Mouse (Mus musculus): ENCODE data around the gene Eml2. TPM values are rescaled to one million over a fixed set of nuclear protein-coding genes. Genes with fewer than 3 reads are reported as not detected.

The Eml2 gene
- total and polyA plus RNA-seq, 3 experiments: 34.7 to 69.4 (median 58.2) TPM

DNA sequence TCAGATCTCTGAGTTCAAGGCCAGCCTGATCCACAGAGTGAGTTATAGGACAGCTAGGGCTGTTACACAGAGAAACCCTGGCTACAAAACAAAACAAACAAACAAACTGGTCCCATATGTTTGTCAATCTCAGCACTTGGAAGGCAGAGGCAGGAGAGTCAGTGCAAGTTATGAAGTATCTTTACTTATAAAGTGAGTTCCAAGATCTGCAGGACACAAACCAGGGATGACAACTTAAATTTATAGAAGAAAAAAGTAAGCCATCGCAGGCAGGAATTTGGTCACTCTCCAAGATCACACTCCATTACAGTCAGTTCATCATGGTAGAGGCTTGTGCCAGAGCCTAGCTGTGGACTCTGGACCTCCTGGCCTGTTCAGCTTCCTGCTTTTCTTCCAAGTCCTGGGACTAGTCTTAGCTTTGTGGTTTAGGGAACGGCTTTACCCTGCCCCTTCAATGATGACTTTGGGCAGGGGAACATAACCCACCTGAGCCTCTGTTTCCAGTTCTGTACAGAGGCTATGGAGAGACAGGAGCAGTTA lies 53.9 kb downstream of the Eml2 start:
- DNase-seq: no peak

GRCm38 (mm10) chr7:19230899-19231298 lies 54.7 kb downstream of the Eml2 start:
- no peak for DNase-seq

DNA sequence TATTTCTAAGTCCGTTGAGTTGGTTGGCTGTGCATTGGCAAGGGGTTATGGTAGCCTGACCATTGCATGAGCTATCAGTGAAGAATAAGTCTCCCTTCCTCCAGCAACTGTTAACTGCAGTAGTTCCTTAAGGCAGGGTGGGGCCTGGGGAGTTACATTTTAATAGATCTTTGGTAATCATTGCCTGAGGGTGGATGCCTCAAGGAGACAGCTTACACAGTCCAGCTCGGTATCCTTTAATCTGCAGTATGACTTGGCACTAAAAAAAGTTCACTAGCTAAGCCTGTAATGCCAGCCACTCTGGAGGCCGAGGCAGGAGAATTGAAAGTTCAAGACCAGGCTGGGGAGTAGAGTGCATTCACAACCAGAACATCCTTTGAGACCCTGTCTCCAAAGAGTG lies 55.6 kb downstream of the Eml2 start:
- no peak for DNase-seq

DNA sequence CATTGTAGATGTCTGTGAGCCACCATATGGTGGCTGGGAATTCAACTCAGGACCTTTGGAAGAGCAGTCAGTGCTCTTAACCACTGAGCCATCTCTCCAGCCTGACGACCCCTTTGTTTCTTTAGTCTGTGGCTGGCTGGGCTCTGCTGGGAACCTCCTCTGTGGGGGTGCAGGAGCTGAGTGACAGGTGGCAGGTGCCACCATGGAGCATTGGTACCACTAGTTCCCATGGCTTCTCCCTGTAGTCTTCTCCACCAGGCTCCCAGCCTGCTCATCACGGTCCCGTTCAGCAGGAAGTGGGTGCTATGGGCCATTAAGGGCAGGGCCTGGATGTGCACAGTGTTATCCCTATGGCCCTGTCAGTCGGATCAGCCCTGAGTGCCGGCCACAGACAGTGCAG lies 58.4 kb downstream of the Eml2 start:
- DNase-seq: no peak

DNA sequence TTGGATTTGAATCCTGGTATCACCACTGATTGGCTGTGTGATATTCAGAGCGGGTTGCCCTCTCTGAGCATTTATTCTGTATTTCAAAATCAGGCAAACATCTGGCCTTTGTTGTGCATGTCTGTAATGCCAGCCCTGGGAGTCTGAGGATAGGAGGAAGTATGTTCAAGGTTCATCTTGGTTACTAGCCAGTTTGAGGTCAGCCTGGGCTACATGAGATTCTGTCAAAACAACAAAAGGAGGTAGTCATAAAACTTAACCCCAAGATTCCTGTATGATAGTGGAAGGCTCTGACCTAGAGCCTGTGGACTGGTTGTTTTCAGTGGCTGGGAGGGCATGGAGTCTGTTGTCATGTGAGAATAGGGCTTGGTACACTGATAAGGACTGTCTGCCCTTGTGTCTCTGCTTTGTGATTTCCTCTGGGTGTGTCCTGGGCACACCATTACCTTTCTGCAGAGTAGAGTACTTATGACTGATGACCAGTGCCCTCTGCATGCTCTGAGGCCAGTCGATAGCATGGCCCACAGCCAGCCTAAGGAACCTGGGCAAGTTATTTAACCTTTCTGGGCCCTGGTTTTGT lies 59.0 kb downstream of the Eml2 start:
- no peak for DNase-seq

DNA sequence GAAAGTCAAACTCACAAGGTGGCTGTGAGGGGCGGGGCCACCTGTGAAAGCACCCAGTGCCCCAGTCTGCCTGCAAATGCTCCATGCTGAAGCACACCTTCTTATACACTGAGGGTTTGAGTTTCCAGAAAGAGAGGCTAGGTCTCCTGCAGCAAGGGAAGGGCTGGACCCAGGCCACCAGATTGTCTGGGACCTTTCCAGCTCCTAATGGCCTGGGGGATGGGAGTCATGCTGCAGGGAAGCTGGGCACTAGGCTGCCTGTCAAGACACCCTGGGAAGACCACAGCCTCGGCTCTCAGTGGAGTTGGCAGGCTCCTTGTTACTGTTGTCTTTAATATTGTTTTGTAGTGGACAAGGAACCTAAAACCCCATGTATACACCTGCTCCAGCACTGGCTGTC lies 60.2 kb downstream of the Eml2 start:
- no peak for DNase-seq

DNA sequence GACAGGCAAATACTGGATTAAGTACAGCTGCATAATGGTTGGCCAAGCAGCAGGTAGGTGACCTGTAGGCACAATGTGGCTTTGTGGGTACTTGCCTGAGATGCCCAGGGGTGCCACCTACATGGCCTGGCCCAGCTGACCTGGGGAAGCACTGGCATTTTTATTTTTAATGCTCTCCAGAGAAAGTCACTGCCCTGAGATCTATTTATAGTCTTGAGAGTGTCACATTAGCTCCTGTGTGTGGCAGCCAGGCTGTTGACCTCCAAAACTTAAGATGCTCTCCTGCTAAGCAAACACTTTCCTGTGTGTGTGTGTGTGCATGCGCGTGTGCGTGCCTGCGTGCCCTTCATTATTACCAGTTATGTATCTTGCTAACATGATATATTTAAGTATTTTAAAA lies 62.1 kb downstream of the Eml2 start:
- no peak for DNase-seq

DNA sequence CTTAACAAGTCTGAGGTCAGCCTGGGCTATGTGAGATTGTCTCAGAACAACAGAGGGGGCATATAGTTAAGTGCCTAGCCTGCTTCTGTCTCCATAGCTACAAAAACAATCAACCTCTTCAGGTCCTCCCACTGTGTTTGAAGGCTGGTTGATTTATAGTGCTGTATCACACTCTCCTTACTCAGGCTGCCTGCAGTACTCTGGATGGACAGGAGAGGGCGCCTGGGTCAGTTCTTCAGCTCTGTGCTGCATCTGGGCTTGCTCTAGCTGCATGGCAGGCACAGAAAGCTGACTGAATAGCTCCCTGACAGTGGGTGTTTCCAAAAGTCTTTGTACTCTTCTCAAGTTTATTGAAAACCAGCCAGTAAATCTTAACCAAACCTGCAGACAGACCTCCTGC lies 63.2 kb downstream of the Eml2 start:
- peak; percentile 89 for DNase-seq

DNA sequence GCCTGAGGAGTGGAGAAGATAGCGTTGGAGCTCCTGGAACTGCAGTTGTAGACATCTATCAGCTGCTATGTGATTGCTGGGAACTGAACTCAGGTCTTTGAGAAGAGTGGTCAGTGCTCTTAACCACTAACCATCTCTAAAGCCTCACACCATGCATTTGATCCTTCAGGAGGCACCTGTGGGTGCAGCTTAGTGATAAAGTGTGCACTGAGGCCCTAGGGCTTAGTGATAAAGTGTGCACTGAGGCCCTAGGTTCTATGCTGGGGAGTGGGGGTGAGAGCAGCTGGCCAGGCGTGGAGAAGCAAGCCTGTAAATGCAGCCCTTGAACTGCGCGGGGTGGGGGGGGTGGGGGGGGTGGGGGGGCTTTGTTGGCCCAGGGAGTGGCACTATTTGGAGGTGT lies 63.8 kb downstream of the Eml2 start:
- no peak for DNase-seq

DNA sequence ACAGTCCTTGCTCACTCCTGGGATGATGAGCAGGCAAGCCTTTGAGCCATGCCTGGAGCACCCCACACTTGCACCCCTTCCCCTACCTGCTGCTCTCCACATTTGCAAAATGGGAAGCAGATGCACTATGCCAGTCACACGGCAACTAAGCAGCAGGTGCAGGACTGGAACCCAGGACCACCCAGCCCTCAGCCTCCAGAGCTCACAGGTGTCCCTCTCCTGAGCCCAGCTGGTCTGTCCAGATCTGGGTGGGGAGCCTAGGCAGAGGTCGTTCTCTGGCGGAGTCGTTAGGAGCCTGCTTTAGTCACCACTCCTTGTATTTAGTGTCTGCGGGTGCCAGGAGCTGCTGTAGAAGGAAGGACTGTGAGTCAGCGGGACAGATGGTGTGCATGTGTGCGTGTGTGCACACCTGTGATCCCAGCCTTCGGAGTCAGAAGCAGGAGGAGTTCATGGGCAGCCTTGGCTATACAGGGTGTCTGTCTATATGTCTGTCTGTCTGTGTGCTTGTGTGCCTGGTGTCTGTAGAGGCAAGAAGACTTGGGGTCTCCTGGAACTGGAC lies 64.8 kb downstream of the Eml2 start:
- no peak for DNase-seq

- no peak for DNase-seq
These were observed 65.8 kb downstream of the Eml2 start for GRCm38 (mm10) chr7:19242005-19242404.

DNA sequence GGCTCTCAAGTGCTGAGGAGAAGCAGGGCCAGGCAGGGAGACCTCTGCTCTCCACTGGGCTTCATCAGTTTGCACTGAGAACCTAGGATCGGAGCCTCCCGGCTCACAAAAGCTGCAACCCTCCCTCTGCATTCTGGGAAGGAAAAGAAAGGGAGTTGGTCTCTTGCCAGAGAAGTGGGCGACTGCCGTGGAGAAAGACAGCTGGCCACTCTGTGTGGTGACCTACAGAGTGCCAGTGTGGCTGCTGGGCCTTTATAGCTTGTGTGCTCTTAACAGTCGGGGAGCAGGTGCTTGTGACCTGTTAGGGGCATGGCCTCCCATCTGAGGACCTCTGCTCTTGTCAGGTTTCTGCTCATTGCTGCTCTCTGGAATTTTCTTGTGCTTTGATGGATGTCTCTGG lies 67.6 kb downstream of the Eml2 start:
- no peak for DNase-seq

- DNase-seq: peak; percentile 63
These were observed 68.9 kb downstream of the Eml2 start for GRCm38 (mm10) chr7:19245083-19245482.

DNA sequence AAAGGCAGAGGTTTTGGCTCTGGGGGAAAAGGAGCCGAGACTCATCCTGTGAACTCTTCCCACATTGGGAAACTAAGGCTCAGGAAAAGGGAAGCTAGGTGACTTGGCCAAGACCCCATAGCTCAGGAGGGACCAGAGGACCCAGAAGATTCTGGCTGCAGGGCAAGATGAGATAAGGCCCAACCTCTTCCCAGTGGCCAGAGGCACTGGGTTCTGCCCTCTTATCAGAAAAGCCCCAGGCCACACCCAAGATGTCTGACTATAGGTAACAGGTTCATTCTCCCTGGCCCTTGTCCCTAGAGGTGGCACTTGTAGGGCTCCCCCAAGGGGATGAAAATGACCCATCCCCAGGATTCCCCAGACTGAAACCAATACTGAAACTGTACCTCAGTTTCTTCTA lies 70.6 kb downstream of the Eml2 start:
- DNase-seq: no peak

DNA sequence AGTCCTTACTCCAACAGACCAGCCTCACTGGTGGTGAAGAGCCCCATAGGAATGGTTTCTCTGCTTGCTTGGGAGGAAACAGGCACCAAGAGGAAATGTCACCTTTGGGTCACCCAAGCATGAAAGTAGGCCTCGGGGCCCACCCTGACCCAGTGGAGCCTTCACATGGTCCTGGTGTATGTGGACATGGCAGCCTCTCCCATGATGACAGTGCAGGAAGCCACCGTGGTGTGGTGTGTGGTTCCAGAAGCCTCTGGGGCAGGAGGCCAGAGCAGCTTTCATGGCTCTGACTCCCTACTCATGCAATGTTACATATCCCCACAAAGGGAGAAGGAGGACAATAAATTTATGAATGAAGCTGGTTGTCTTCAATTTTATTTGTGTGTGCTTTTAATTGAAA lies 71.3 kb downstream of the Eml2 start:
- DNase-seq: no peak

GRCm38 (mm10) chr7:19252078-19252477 lies 75.9 kb downstream of the Eml2 start:
- DNase-seq: no peak

GRCm38 (mm10) chr7:19253437-19253836 lies 77.2 kb downstream of the Eml2 start:
- DNase-seq: no peak

DNA sequence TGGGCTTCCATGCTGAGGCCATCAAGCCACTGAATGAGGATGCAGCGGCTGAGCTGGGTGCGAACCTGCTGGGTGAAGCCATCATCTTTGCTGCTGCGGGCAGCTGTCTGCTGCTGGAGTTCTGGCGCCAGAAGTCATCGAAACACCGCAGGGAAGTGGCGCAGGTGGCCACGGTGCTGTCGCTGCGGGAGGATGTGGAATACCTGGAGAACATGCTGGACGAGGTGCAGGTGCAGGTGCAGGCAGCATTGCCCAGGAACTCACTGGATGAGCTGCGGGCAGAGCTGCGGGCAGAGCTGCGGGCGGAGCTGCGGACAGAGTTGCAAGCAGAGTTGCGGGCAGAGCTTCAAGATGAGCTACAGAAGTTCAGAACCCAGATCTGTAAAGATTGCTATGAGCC lies 79.2 kb downstream of the Eml2 start:
- no peak for DNase-seq

Small RNA genes lying within 50 kb of the gene (microRNA-seq; reads per million reads assigned to microRNA genes)
- 609 to 772 reads per million in 2 experiments for gene Mir330

Other genes starting within 250 kb of the Eml2 start
- not detected for gene Nanos2, start 189.0 kb upstream of the Eml2 start, total RNA-seq (2021)
- gene Nanos2, start 189.0 kb upstream of the Eml2 start, polyA plus RNA-seq (2012; rRNA removed): not detected in 2 replicates
- gene Mypop, start 185.2 kb upstream of the Eml2 start, total RNA-seq (2021): 10 to 100 TPM in 1 of 2 experiments, 1 to 10 TPM in 1; 8.9 to 16.8 TPM
- gene Mypop, start 185.2 kb upstream of the Eml2 start, polyA plus RNA-seq (2012; rRNA removed): 36.5 and 39.8 TPM in 2 replicates
- 10 to 100 TPM; 36.8 to 44.3 TPM for gene Irf2bp1, start 172.4 kb upstream of the Eml2 start, total RNA-seq (2021)
- gene Irf2bp1, start 172.4 kb upstream of the Eml2 start, polyA plus RNA-seq (2012; rRNA removed): 74.8 and 78.3 TPM in 2 replicates
- not detected for gene Foxa3, start 152.9 kb upstream of the Eml2 start, total RNA-seq (2021)
- 0.08 and 0.24 TPM in 2 replicates for gene Foxa3, start 152.9 kb upstream of the Eml2 start, polyA plus RNA-seq (2012; rRNA removed)
- 100 to 1,000 TPM in 1 of 2 experiments, 10 to 100 TPM in 1; 94.4 to 103 TPM for gene Sympk, start 152.0 kb upstream of the Eml2 start, total RNA-seq (2021)
- 123 and 159 TPM in 2 replicates for gene Sympk, start 152.0 kb upstream of the Eml2 start, polyA plus RNA-seq (2012; rRNA removed)
- not detected for gene Rsph6a, start 121.7 kb upstream of the Eml2 start, total RNA-seq (2021)
- not detected in 2 replicates for gene Rsph6a, start 121.7 kb upstream of the Eml2 start, polyA plus RNA-seq (2012; rRNA removed)
- gene Dmwd, start 100.2 kb upstream of the Eml2 start, total RNA-seq (2021): 10 to 100 TPM; 44.2 to 58.5 TPM
- gene Dmwd, start 100.2 kb upstream of the Eml2 start, polyA plus RNA-seq (2012; rRNA removed): 144 and 152 TPM in 2 replicates
- 100 to 1,000 TPM; 130 to 142 TPM for gene Dmpk, start 92.6 kb upstream of the Eml2 start, total RNA-seq (2021)
- gene Dmpk, start 92.6 kb upstream of the Eml2 start, polyA plus RNA-seq (2012; rRNA removed): 743 and 836 TPM in 2 replicates
- gene Six5, start 81.8 kb upstream of the Eml2 start, total RNA-seq (2021): 10 to 100 TPM; 12.6 to 16.1 TPM
- 77.3 and 86.0 TPM in 2 replicates for gene Six5, start 81.8 kb upstream of the Eml2 start, polyA plus RNA-seq (2012; rRNA removed)
- not detected for gene Gm4969, start 58.1 kb upstream of the Eml2 start, total RNA-seq (2021)
- 0.04 TPM in 1 of 2 replicates, not detected in the other for gene Gm4969, start 58.1 kb upstream of the Eml2 start, polyA plus RNA-seq (2012; rRNA removed)
- gene Fbxo46, start 56.6 kb upstream of the Eml2 start, total RNA-seq (2021): 10 to 100 TPM; 11.9 to 12.8 TPM
- gene Fbxo46, start 56.6 kb upstream of the Eml2 start, polyA plus RNA-seq (2012; rRNA removed): 12.8 and 13.5 TPM in 2 replicates
- gene Qpctl, start 27.1 kb upstream of the Eml2 start, total RNA-seq (2021): 10 to 100 TPM; 14.0 to 21.2 TPM
- gene Qpctl, start 27.1 kb upstream of the Eml2 start, polyA plus RNA-seq (2012; rRNA removed): 24.6 and 26.3 TPM in 2 replicates
- gene Snrpd2, start 26.7 kb upstream of the Eml2 start, total RNA-seq (2021): 10 to 100 TPM; 78.3 to 93.6 TPM
- 5.3 and 7.9 TPM in 2 replicates for gene Snrpd2, start 26.7 kb upstream of the Eml2 start, polyA plus RNA-seq (2012; rRNA removed)
- gene Gipr, start 10.3 kb upstream of the Eml2 start, total RNA-seq (2021): under 1 TPM; 0.41 to 0.58 TPM
- gene Gipr, start 10.3 kb upstream of the Eml2 start, polyA plus RNA-seq (2012; rRNA removed): 1.6 and 2.6 TPM in 2 replicates
- 10 to 100 TPM in 1 of 2 experiments, 1 to 10 TPM in 1; 6.4 to 11.8 TPM for gene Gpr4, start 36.1 kb downstream of the Eml2 start, total RNA-seq (2021)
- 20.4 and 23.8 TPM in 2 replicates for gene Gpr4, start 36.1 kb downstream of the Eml2 start, polyA plus RNA-seq (2012; rRNA removed)
- gene Opa3, start 51.9 kb downstream of the Eml2 start, total RNA-seq (2021): 10 to 100 TPM; 31.2 to 43.5 TPM
- 30.2 and 32.3 TPM in 2 replicates for gene Opa3, start 51.9 kb downstream of the Eml2 start, polyA plus RNA-seq (2012; rRNA removed)
- 10 to 100 TPM; 45.8 to 55.8 TPM for gene Vasp, start 95.4 kb downstream of the Eml2 start, total RNA-seq (2021)
- gene Vasp, start 95.4 kb downstream of the Eml2 start, polyA plus RNA-seq (2012; rRNA removed): 136 and 143 TPM in 2 replicates
- gene Ppm1n, start 103.6 kb downstream of the Eml2 start, total RNA-seq (2021): not detected
- gene Ppm1n, start 103.6 kb downstream of the Eml2 start, polyA plus RNA-seq (2012; rRNA removed): 0.09 and 0.68 TPM in 2 replicates
- 1 to 10 TPM; 4.2 to 7.4 TPM for gene Rtn2, start 106.2 kb downstream of the Eml2 start, total RNA-seq (2021)
- 14.6 and 19.4 TPM in 2 replicates for gene Rtn2, start 106.2 kb downstream of the Eml2 start, polyA plus RNA-seq (2012; rRNA removed)
- 10 to 100 TPM in 1 of 2 experiments, 1 to 10 TPM in 1; 5.8 to 34.5 TPM for gene Fosb, start 133.6 kb downstream of the Eml2 start, total RNA-seq (2021)
- 2.6 and 3.2 TPM in 2 replicates for gene Fosb, start 133.6 kb downstream of the Eml2 start, polyA plus RNA-seq (2012; rRNA removed)
- 10 to 100 TPM; 36.5 to 40.8 TPM for gene Ercc1, start 168.4 kb downstream of the Eml2 start, total RNA-seq (2021)
- 36.3 and 37.8 TPM in 2 replicates for gene Ercc1, start 168.4 kb downstream of the Eml2 start, polyA plus RNA-seq (2012; rRNA removed)
- gene Cd3eap, start 183.1 kb downstream of the Eml2 start, total RNA-seq (2021): 10 to 100 TPM; 13.2 to 13.3 TPM
- gene Cd3eap, start 183.1 kb downstream of the Eml2 start, polyA plus RNA-seq (2012; rRNA removed): 12.3 and 21.5 TPM in 2 replicates
- 1 to 10 TPM; 6.5 to 8.3 TPM for gene Ppp1r13l, start 183.3 kb downstream of the Eml2 start, total RNA-seq (2021)
- gene Ppp1r13l, start 183.3 kb downstream of the Eml2 start, polyA plus RNA-seq (2012; rRNA removed): 16.9 and 20.2 TPM in 2 replicates
- 10 to 100 TPM; 21.7 to 25.5 TPM for gene Ercc2, start 205.6 kb downstream of the Eml2 start, total RNA-seq (2021)
- 92.3 and 94.7 TPM in 2 replicates for gene Ercc2, start 205.6 kb downstream of the Eml2 start, polyA plus RNA-seq (2012; rRNA removed)
- gene Klc3, start 227.7 kb downstream of the Eml2 start, total RNA-seq (2021): 1 to 10 TPM in 1 of 2 experiments, under 1 TPM in 1; 0.98 to 5.2 TPM
- 1.3 and 3.7 TPM in 2 replicates for gene Klc3, start 227.7 kb downstream of the Eml2 start, polyA plus RNA-seq (2012; rRNA removed)
- not detected for gene Ckm, start 228.4 kb downstream of the Eml2 start, total RNA-seq (2021)
- gene Ckm, start 228.4 kb downstream of the Eml2 start, polyA plus RNA-seq (2012; rRNA removed): 0.84 and 1.0 TPM in 2 replicates

Measured in adrenal gland, adult 2 months (tissue).